Mouse (Mus musculus) ES-Bruce4 (cell line): ENCODE measurements around the gene Synj1.

ENCODE experiments used
- CTCF ChIP-seq: IDR thresholded peaks from one replicate; pipeline ENCODE4 v1.8.1; 2011; ENCODE audit warnings: low read depth, low read length
- EP300 ChIP-seq: IDR thresholded peaks from 2 replicates; pipeline ENCODE4 v1.6.1; 2011; ENCODE audit warnings: low read depth, low read length; ENCODE audit not compliant: insufficient read depth

GRCm38 (mm10) chr16:91009942-91010529, 1.1 kb downstream of the Synj1 start:
- TF ChIP-seq CTCF = no peak
- no peak for TF ChIP-seq EP300
